Mouse (Mus musculus) adrenal gland, adult 18-20 months (tissue): Measurements from ENCODE around the gene Cops2. TPM values are rescaled to one million over a fixed set of nuclear protein-coding genes. Genes with fewer than 3 reads are reported as not detected.

Experiments
- DNase-seq, 2 experiments: peaks; one replicate each; pipeline ENCODE4 v3.0.0; 2021 to 2022; ENCODE audit warnings: low spot score in 2 of 2
- total RNA-seq, 2 experiments: library from RNA; stranded (reverse); gene quantifications; 1 replicate in 1 of 2; 2 replicates in 1 of 2; pipeline ENCODE4 v1.2.3; 2021

Gene Cops2
- total RNA-seq, 2 experiments from 2014 or later = 136 to 172 TPM

- DNase-seq = no peak
Measured at GRCm38 (mm10) chr2:125829924-125830323, 29.0 kb downstream of the Cops2 start.

GRCm38 (mm10) chr2:125827898-125828297, 31.0 kb downstream of the Cops2 start:
- no peak for DNase-seq

- DNase-seq = no peak
Measured at GRCm38 (mm10) chr2:125826201-125826600, 32.7 kb downstream of the Cops2 start.

DNA sequence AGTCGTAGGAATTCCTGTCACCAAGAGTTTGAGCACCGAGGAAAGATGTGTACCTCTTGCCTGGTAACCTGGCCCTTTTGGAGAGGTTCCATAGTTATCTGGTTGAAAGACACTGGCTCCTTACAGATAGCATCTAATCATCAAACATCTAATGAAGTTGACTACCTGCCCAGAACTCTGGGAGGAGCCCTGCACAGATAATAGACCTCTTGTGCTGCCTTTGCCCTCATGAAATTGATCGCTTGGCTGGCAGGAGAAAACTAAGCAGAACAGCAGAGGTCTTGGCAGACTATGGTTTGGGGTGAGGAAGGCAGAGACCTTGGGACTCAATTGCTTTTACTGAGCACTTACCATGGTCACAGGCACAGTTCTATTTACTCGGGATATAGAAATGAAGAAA, 38.5 kb downstream of the Cops2 start:
- DNase-seq = no peak

DNA sequence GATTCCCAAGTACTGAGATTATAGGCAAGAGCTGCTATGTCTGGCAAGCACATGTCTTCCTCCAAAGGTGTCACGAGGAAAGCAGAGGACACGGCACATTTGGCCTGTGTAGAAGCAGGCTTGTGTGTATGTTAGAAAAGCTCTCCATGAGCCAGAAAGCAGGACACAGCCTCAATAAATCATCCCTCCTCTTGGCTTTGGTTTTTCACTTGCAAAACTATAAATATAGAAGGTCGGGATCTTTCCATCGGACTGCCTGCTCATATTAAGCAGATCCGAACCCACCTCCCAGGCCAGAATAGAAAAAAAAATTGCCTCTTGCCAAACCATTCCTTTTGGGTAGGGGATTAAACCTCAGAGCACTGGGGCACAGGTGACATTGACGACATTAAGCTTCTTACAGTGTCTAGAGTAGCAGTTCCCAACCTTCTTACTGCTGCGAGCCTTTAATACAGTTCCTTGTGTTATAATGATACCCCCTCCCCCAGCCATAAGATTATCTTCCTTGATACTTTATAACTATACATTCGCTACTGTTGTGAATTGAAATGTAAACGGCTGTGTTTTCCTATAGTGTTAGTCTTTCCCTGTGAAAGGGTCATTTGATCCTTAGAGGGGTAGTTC, 44.9 kb downstream of the Cops2 start:
- DNase-seq = no peak

DNA sequence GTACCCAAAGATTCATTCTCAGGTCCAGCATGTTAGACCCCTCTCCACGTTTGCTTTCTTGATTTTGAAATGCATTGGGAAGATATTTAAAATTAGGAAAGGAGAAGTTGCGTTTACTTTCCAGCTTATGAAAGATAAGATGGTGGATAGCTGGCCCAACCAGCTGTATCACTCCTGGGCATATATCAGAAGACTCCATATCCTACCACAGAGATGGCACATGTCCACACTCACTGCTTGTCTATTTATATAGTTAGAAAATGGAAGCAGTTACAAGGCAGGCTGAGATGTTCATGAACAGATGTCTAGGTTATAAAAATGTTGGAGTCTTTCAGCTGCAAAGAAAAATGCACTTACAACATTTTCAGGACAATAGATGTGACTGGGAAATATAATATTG, 47.6 kb downstream of the Cops2 start:
- DNase-seq = no peak

- DNase-seq = no peak
Measured at GRCm38 (mm10) chr2:125809551-125809950, 49.4 kb downstream of the Cops2 start.

DNA sequence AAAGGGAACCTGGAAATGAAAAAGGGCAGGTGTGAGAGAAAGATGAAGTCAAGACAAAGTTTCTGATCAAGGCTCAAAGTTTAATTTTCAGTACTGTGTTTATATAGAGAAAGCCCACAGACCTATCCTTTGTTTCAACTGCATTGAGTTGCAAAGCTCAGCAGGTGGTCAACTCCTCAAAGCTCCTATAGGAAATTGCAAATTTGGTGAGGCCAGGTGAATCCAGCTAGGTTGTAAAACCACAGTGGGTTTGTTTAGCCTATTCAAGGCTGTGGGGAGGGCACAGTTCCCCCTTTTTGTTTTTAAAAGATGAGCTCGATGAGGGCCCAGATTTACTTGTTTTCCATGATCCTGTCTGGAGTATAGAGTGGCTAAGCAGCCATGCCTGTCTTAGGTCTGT, 53.1 kb downstream of the Cops2 start:
- no peak for DNase-seq

- no peak for DNase-seq
Measured at GRCm38 (mm10) chr2:125801947-125802346, 57.0 kb downstream of the Cops2 start.

- DNase-seq = no peak
Measured at GRCm38 (mm10) chr2:125801038-125801437, 57.9 kb downstream of the Cops2 start.

GRCm38 (mm10) chr2:125800428-125800827, 58.5 kb downstream of the Cops2 start:
- DNase-seq = no peak

- DNase-seq = no peak
Measured at GRCm38 (mm10) chr2:125797872-125798271, 61.1 kb downstream of the Cops2 start.

DNA sequence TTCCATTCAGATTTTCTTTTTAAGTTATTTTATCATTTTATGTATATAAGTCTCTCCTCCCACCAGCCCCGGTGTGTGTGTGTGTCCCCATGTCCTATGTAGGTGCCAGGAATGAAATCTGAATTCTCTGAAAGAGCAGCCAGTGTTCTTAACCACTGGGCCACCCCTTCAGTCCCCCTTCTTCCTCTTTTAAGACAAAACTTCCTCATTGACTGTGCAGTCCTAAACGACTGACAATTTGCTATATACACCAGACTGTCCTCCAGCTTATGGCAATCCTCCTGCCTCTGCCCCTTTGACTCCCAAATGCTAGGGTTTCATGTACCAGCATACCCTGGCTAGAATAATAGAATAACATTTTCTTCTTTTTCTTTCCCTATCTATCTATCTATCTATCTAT, 63.8 kb downstream of the Cops2 start:
- DNase-seq = no peak

- no peak for DNase-seq
Measured at GRCm38 (mm10) chr2:125794166-125794565, 64.8 kb downstream of the Cops2 start.

- DNase-seq = no peak
Measured at GRCm38 (mm10) chr2:125792879-125793261, 66.1 kb downstream of the Cops2 start.

- DNase-seq = no peak
Measured at GRCm38 (mm10) chr2:125792144-125792878, 66.6 kb downstream of the Cops2 start.

GRCm38 (mm10) chr2:125791485-125791885, 67.5 kb downstream of the Cops2 start:
- no peak for DNase-seq

GRCm38 (mm10) chr2:125790242-125790641, 68.7 kb downstream of the Cops2 start:
- DNase-seq = no peak

DNA sequence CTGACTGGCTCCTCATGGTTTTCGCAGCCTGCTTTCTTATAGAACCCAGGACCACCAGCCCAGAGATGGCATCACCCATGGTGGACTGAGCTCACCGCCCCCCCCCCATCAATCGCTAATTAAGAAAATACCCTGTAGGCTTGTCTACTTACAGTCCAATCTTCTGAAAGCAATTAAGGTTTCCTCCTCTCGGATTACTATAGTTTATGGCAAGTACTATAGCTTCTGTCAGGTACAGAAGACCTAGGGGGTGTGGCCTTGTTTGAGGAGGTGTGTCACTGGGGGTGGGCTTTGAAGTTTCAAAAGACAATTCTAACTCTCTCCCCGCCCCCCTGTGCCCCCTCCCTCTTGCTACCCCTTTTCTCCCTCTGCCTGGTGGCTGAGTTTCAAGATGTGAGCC, 69.7 kb downstream of the Cops2 start:
- DNase-seq = no peak

- DNase-seq = no peak
Measured at GRCm38 (mm10) chr2:125788785-125789184, 70.2 kb downstream of the Cops2 start.

GRCm38 (mm10) chr2:125788351-125788750, 70.6 kb downstream of the Cops2 start:
- DNase-seq = no peak

DNA sequence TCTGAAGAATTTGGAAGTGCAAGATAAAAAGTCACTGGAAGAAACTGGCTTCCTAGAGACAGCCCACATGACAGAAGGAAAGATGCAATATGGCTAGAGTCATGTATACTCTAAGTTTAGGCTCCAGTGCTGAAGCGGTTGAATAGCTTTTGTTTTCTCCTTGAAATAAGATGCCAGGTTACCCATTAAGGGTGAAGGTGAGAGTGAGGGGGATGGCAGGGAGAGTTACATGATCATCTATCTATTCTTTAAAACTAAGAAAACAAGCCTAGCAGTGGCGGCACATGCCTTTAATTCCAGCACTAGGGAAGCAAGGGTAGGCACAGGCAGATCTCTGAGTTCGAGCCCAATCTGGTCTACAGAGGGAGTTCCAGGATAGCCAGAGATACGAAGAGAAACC, 73.9 kb downstream of the Cops2 start:
- no peak for DNase-seq

- no peak for DNase-seq
Measured at GRCm38 (mm10) chr2:125784392-125784791, 74.5 kb downstream of the Cops2 start.
